Mouse (Mus musculus): ENCODE measurements around the gene Kirrel3.

GRCm38 (mm10) chr9:35026897-35027311, 541.2 kb downstream of the Kirrel3 start:
- no peak for TF ChIP-seq CTCF (IDR thresholded peaks at IDR 0.05; ENCODE audit: low read depth, low read length)
- TF ChIP-seq POLR2A (IDR thresholded peaks at IDR 0.05; ENCODE audit: borderline replicate concordance, low read depth, low read length): no peak
